Mouse (Mus musculus): ENCODE measurements around the gene Trappc4. TPM values are rescaled to one million over a fixed set of nuclear protein-coding genes. Genes with fewer than 3 reads are reported as not detected.

Gene Trappc4
- polyA plus RNA-seq, 1 experiment from 2014 or later, result 85.4 TPM

Small RNA genes within 50 kb of the gene (microRNA-seq; reads per million reads assigned to microRNA genes)
- not detected for gene Mir7085

Other genes with a start within 250 kb of the Trappc4 start
- 12.7 and 13.7 TPM in 2 replicates for gene Cbl, start 173.6 kb downstream of the Trappc4 start, polyA plus RNA-seq (2014; fragmentation: Nextera tagmentation; extraction: Ambion mirVana)
- gene Ccdc153, start 166.9 kb downstream of the Trappc4 start, polyA plus RNA-seq (2014; fragmentation: Nextera tagmentation; extraction: Ambion mirVana), result not detected in 2 replicates
- gene Pdzd3, start 156.1 kb downstream of the Trappc4 start, polyA plus RNA-seq (2014; fragmentation: Nextera tagmentation; extraction: Ambion mirVana), result not detected in 2 replicates
- 7.0 and 7.3 TPM in 2 replicates for gene Nlrx1, start 139.0 kb downstream of the Trappc4 start, polyA plus RNA-seq (2014; fragmentation: Nextera tagmentation; extraction: Ambion mirVana)
- 1.3 and 2.7 TPM in 2 replicates for gene Abcg4, start 119.0 kb downstream of the Trappc4 start, polyA plus RNA-seq (2014; fragmentation: Nextera tagmentation; extraction: Ambion mirVana)
- 10.5 and 12.1 TPM in 2 replicates for gene Hinfp, start 101.9 kb downstream of the Trappc4 start, polyA plus RNA-seq (2014; fragmentation: Nextera tagmentation; extraction: Ambion mirVana)
- gene C2cd2l, start 87.3 kb downstream of the Trappc4 start, polyA plus RNA-seq (2014; fragmentation: Nextera tagmentation; extraction: Ambion mirVana), result 5.4 and 7.7 TPM in 2 replicates
- 34.7 and 37.8 TPM in 2 replicates for gene Dpagt1, start 81.6 kb downstream of the Trappc4 start, polyA plus RNA-seq (2014; fragmentation: Nextera tagmentation; extraction: Ambion mirVana)
- 153 and 167 TPM in 2 replicates for gene H2afx, start 72.9 kb downstream of the Trappc4 start, polyA plus RNA-seq (2014; fragmentation: Nextera tagmentation; extraction: Ambion mirVana)
- 110 and 112 TPM in 2 replicates for gene Hmbs, start 63.4 kb downstream of the Trappc4 start, polyA plus RNA-seq (2014; fragmentation: Nextera tagmentation; extraction: Ambion mirVana)
- 17.8 and 21.4 TPM in 2 replicates for gene Vps11, start 45.9 kb downstream of the Trappc4 start, polyA plus RNA-seq (2014; fragmentation: Nextera tagmentation; extraction: Ambion mirVana)
- 12.7 and 12.9 TPM in 2 replicates for gene Hyou1, start 28.1 kb downstream of the Trappc4 start, polyA plus RNA-seq (2014; fragmentation: Nextera tagmentation; extraction: Ambion mirVana)
- 32.0 and 35.7 TPM in 2 replicates for gene Slc37a4, start 10.7 kb downstream of the Trappc4 start, polyA plus RNA-seq (2014; fragmentation: Nextera tagmentation; extraction: Ambion mirVana)
- 1,406 and 1,617 TPM in 2 replicates for gene Rps25, start 461 bp downstream of the Trappc4 start, polyA plus RNA-seq (2014; fragmentation: Nextera tagmentation; extraction: Ambion mirVana)
- gene Ccdc84, start 11.0 kb upstream of the Trappc4 start, polyA plus RNA-seq (2014; fragmentation: Nextera tagmentation; extraction: Ambion mirVana), result 19.5 and 20.9 TPM in 2 replicates
- not detected in 2 replicates for gene Foxr1, start 33.5 kb upstream of the Trappc4 start, polyA plus RNA-seq (2014; fragmentation: Nextera tagmentation; extraction: Ambion mirVana)
- not detected in 2 replicates for gene Upk2, start 47.4 kb upstream of the Trappc4 start, polyA plus RNA-seq (2014; fragmentation: Nextera tagmentation; extraction: Ambion mirVana)
- gene Bcl9l, start 75.2 kb upstream of the Trappc4 start, polyA plus RNA-seq (2014; fragmentation: Nextera tagmentation; extraction: Ambion mirVana), result 12.1 and 12.5 TPM in 2 replicates
- gene Cxcr5, start 154.3 kb upstream of the Trappc4 start, polyA plus RNA-seq (2014; fragmentation: Nextera tagmentation; extraction: Ambion mirVana), result not detected in 2 replicates
- gene Ddx6, start 197.3 kb upstream of the Trappc4 start, polyA plus RNA-seq (2014; fragmentation: Nextera tagmentation; extraction: Ambion mirVana), result 12.9 and 14.9 TPM in 2 replicates